Mouse (Mus musculus) forebrain, embryonic 13.5 days (tissue): ENCODE data around the gene Ccser2. TPM values are rescaled to one million over a fixed set of nuclear protein-coding genes. Genes with fewer than 3 reads are reported as not detected.

Experiments used
- ATAC-seq: fragments of 200-750 bp; cut with Nextera tagmentation; 2 replicates; pipeline ENCODE4 v1.8.0; 2017
- H3K27ac ChIP-seq: fragments of 300-500 bp; sonication (generic); 2 replicates; pipeline ENCODE4 v1.5.1; 2015; ENCODE audit warnings: inconsistent platforms, mild to moderate bottlenecking, moderate library complexity
- H3K27me3 ChIP-seq: fragments of 300-500 bp; sonication (generic); 2 replicates; pipeline ENCODE4 v1.6.1; 2015; ENCODE audit warnings: mild to moderate bottlenecking, inconsistent platforms
- H3K36me3 ChIP-seq: fragments of 300-500 bp; sonication (generic); 2 replicates; pipeline ENCODE4 v1.6.1; 2015; ENCODE audit warnings: mild to moderate bottlenecking, inconsistent platforms; ENCODE audit not compliant: poor library complexity, severe bottlenecking
- H3K4me1 ChIP-seq: fragments of 300-500 bp; sonication (generic); 2 replicates; pipeline ENCODE4 v1.6.1; 2015; ENCODE audit warnings: inconsistent platforms
- H3K4me2 ChIP-seq: fragments of 300-500 bp; sonication (generic); 2 replicates; pipeline ENCODE4 v1.6.1; 2015; ENCODE audit warnings: inconsistent platforms, mild to moderate bottlenecking, moderate library complexity
- H3K4me3 ChIP-seq: fragments of 300-500 bp; sonication (generic); 2 replicates; pipeline ENCODE4 v1.5.1; 2015; ENCODE audit warnings: mild to moderate bottlenecking, inconsistent platforms
- H3K9ac ChIP-seq: fragments of 300-500 bp; sonication (generic); 2 replicates; pipeline ENCODE4 v1.6.1; 2015; ENCODE audit warnings: mild to moderate bottlenecking, inconsistent platforms
- H3K9me3 ChIP-seq: fragments of 300-500 bp; sonication (generic); replicated peaks from 2 replicates; pipeline ENCODE4 v1.6.1; 2016; ENCODE audit warnings: inconsistent platforms
- WGBS: fragments of 180-500 bp; shearing (Covaris S2); methylation state at CpG from one replicate; pipeline ENCODE4 v1.1.7; 2015; 5-methylcytosine and 5-hydroxymethylcytosine counted together
- polyA plus RNA-seq: library from polyadenylated mRNA; unstranded; fragments of >200 nt; fragmentation: Nextera tagmentation; extraction: Ambion mirVana; gene quantifications from 2 replicates; pipeline ENCODE4 v1.2.1, GENCODE M21; 2015

Gene Ccser2
- polyA plus RNA-seq, 1 experiment from 2014 or later = 52.7 TPM

DNA sequence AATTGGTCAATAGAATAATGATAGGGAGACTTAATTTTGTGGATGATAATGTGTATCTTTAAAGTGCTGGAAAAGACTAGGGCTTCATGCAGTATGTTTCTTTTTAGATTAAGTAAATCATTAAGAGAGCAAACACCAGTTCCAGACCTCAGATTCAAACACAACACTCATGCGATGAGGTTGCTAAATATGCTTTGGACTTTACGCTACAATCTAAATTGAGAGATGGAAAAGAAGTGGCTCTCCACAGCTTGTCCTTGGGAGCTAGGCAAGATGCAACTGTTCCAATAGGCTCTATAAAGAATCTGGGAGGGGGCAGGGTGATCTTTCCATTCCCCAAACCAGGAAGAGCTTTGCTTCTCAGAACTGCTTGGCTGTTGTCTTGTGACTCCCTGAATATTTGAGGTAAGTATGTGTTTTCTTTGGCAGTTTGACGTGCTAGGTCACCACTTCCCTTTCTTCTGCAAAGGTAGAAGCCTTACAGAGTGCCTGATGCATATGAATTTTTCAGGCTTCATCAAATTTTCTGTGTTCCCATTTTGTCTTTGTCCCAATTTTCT, 1.4 kb upstream of the Ccser2 start:
- Histone ChIP-seq H3K27ac (no peak overlapping the region), H3K36me3 (no peaks in the 10 kb centered on the region), H3K4me2 (no peak overlapping the region), H3K9ac (no peak overlapping the region), H3K4me1 (peaks cover 15% of the 10 kb centered on the region), H3K4me3 (no peak overlapping the region), H3K27me3 (no peaks in the 10 kb centered on the region), H3K9me3 (no peaks in the 10 kb centered on the region)
- ATAC-seq = no peak
- WGBS = 92% methylated on average over 3 of the region's 3 CpGs

DNA sequence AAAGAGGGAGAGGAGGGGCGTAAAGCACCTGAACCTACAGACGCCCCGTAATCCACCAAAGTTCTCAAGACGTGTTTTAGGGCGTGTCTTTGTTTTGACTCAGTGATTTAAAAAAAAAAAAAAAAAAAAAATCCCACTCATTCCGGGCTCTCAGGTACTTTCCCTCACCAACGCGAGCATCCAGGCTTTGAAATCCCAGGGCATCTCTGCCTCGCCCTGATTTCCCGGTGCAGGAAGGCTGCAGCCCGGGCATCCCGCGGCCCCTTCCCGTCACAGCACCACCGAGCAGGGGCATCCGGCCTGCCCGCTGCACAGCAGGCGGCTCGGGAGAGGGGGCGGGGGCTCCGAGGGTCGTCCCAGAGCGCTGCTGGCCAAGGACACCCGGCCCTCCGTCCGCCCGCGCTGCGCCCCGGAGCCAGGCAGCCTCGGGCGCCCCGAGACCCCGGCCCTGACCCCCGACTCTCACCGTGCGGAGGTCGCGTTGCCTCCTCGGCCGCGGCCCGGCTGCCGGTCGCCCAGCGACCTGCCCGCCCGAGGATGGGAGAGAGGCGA, 425 bp downstream of the Ccser2 start:
- under 1% methylated on average over 37 of the region's 49 CpGs for WGBS
- peak overlapping the region; percentile 82 for H3K27ac ChIP-seq
- ATAC-seq = peak; percentile 87
- H3K4me3 ChIP-seq = peak overlapping the region; percentile 87
- peak overlapping the region; percentile 61 for H3K4me2 ChIP-seq
- H3K27me3 ChIP-seq = no peaks in the 10 kb centered on the region
- H3K36me3 ChIP-seq = no peaks in the 10 kb centered on the region
- H3K4me1 ChIP-seq = peaks cover 15% of the 10 kb centered on the region
- no peaks in the 10 kb centered on the region for H3K9me3 ChIP-seq
- H3K9ac ChIP-seq = peak overlapping the region; percentile 89

DNA sequence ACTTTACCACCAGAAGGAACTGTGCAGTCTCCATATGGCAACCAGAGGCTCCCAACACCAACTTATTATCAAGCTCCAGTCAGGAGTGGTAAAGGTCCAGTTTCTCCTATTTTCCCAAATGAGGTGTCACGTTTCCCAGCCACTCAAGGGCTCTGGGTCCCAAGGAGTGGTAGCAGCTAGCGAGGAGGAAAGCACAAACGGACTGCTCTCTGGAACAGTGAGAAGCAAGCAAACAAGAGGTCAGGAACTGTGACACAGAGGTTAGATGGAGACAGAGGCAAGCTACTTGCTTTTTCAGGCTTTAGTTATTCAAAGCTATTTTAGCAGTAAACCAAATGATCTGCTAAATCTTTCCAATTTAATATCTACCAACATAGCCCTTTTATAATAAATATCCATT, 3.2 kb downstream of the Ccser2 start:
- ATAC-seq = no peak
- H3K9me3 ChIP-seq = no peaks in the 10 kb centered on the region
- no peaks in the 10 kb centered on the region for H3K27me3 ChIP-seq
- H3K36me3 ChIP-seq = no peaks in the 10 kb centered on the region
- WGBS = 60% methylated on average over 3 of the region's 3 CpGs
- H3K27ac ChIP-seq = no peak overlapping the region
- H3K4me2 ChIP-seq = no peak overlapping the region
- H3K9ac ChIP-seq = no peak overlapping the region
- peaks cover 15% of the 10 kb centered on the region for H3K4me1 ChIP-seq
- no peak overlapping the region for H3K4me3 ChIP-seq

DNA sequence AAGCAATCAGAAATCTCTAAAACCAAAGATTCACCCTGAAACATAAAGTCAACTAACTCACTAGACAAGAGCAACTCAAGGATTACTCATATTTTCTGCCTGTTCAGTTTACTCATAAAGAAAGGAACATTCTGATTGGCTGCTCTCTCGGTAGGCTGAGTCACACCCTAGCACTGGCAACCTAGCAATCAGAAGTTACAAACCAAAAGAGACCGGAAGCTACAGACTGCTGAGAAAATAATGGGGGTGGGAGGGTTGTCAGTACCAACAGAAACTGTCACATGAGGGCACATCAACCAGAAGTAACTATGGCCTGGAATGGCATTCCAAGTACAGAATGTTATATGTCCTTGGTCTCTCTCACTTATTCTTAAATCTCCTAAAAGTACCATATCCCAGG, 6.1 kb downstream of the Ccser2 start:
- Histone ChIP-seq H3K36me3 (no peaks in the 10 kb centered on the region), H3K27ac (no peak overlapping the region), H3K9ac (no peak overlapping the region), H3K4me2 (no peak overlapping the region), H3K4me1 (peaks cover 12% of the 10 kb centered on the region), H3K4me3 (no peak overlapping the region), H3K27me3 (no peaks in the 10 kb centered on the region), H3K9me3 (no peaks in the 10 kb centered on the region)
- ATAC-seq = no peak
- 95% methylated on average over 2 of the region's 2 CpGs for WGBS

DNA sequence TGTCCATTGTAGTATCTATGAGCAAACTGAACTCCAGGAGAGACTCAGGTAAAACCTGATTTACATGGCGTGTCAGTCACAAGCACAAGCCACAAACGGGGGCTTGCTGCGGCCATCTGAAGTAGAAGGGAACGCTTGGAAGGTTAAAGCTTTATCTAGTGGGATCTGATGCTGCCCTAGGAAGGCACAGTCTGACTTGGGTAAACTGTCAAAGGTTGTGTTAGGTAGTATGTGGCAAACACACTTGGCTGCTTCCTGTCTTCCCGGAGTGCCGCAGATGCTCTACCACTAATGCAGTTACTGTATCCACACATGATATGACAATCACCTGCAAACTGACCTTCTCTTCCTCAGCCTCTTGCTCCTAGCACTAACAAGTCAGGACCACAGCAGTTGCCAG, 10.9 kb downstream of the Ccser2 start:
- no peak overlapping the region for H3K4me3 ChIP-seq
- H3K27me3 ChIP-seq = no peaks in the 10 kb centered on the region
- no peaks in the 10 kb centered on the region for H3K36me3 ChIP-seq
- ATAC-seq = no peak
- no peaks in the 10 kb centered on the region for H3K9me3 ChIP-seq
- H3K4me2 ChIP-seq = no peak overlapping the region
- no peaks in the 10 kb centered on the region for H3K4me1 ChIP-seq
- 94% methylated on average over 6 of the region's 6 CpGs for WGBS
- no peak overlapping the region for H3K9ac ChIP-seq
- no peak overlapping the region for H3K27ac ChIP-seq

DNA sequence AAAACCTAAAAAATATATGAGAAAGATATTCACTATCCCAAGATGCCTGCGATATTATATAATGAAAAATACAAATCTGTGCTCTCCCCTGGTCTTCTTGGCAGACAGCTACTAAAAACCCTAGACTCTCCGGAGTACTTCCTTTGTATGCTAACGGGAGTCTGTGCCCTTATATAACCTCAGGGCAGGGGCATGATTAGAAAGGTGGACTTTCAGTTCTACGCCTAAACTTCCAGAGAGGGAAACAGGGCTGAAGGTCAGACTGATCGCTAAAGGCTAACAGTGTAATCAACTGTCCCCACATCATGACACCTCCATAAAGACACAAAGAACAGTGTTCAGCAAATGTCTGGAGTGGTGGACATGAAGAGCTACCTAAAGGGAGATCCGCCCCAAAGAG, 11.3 kb downstream of the Ccser2 start:
- H3K9me3 ChIP-seq = no peaks in the 10 kb centered on the region
- H3K4me3 ChIP-seq = no peak overlapping the region
- H3K4me2 ChIP-seq = no peak overlapping the region
- ATAC-seq = no peak
- no peak overlapping the region for H3K9ac ChIP-seq
- WGBS = 84% methylated on average over 6 of the region's 6 CpGs
- H3K27ac ChIP-seq = no peak overlapping the region
- H3K4me1 ChIP-seq = no peaks in the 10 kb centered on the region
- no peaks in the 10 kb centered on the region for H3K36me3 ChIP-seq
- no peaks in the 10 kb centered on the region for H3K27me3 ChIP-seq

DNA sequence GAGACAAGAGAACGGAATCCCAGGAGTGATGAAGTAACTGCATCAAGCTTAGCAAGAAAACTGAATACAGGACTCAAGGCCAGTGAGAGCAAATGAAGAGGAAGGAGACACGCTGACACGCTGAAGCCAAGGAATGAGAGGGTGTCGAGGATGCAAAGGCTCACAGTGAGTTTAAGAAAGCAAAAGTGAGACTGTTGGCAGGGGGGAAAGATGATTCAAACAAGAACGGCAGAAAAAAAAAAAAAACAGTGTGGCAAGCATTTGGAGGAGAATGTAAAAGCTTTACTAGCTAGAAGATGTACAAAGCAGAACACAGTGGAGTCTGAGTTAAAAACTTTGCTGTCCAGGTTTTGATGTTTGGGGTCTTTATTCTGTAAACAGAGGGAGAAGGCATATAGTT, 11.9 kb downstream of the Ccser2 start:
- Histone ChIP-seq H3K4me2 (no peak overlapping the region), H3K27me3 (no peaks in the 10 kb centered on the region), H3K36me3 (no peaks in the 10 kb centered on the region), H3K4me1 (no peaks in the 10 kb centered on the region), H3K4me3 (no peak overlapping the region), H3K9ac (no peak overlapping the region), H3K9me3 (no peaks in the 10 kb centered on the region), H3K27ac (no peak overlapping the region)
- WGBS = 71% methylated on average over 5 of the region's 5 CpGs
- ATAC-seq = no peak

DNA sequence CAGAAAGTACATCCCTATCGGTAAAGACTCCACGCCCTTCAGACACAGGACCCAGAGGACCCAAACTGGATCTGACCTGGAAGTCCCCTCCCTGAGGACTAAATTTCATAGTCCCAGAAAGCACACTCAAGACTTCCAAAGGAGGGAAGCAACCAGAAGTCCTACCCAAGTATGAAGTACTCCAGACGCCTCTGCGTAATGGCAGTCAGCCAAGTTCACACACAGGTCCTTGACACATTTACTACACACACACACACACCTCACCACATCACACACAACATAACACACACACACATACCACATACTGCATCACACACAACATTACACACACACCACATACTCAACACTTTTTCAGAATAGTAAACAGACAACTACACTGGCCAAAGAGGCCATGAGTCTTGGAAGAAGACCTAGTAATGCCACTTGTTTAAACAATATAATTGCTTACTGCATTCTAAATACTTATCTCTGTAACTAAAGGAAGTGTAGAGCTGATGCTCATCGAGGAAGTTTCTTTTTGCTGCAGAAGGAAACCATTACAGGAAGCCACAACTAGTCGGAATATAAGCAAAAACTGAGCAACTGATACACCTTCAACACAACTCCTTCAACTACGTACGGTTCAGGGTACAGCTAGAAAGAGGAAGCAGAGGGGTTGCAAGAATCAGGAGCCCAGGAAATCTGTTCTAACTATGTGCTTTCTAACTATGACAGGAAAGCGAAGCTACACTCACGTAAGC, 15.7 kb downstream of the Ccser2 start:
- ATAC-seq = peak; percentile 28
- H3K27me3 ChIP-seq = no peaks in the 10 kb centered on the region
- WGBS = 94% methylated on average over 10 of the region's 10 CpGs

DNA sequence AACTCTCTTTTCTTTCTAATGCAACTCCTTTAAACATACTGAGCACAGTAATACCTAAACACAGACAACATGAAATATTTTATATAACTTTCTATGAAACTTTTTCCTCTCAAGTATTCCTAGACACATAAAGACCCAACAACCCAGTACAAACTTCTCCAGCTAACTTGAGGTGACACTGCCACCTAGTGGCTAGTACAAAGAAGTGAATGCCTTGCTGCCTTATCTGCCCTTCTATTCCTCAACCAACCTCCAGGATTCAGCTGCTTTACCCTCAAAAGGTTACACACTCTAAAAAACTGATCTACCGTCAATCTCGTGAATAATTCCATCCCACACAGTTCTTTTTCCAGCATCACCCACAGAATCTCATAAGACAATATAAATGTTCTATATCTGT, 16.4 kb downstream of the Ccser2 start:
- Histone ChIP-seq H3K4me2 (no peak overlapping the region), H3K27me3 (no peaks in the 10 kb centered on the region), H3K9me3 (no peaks in the 10 kb centered on the region), H3K4me1 (no peaks in the 10 kb centered on the region), H3K4me3 (no peak overlapping the region), H3K9ac (no peak overlapping the region), H3K36me3 (no peaks in the 10 kb centered on the region), H3K27ac (no peak overlapping the region)
- WGBS = 29% methylated on average over 2 of the region's 2 CpGs
- ATAC-seq = peak; percentile 69

More for the DNA sequence above, 15.7 kb downstream of the Ccser2 start:
- H3K36me3 ChIP-seq = no peaks in the 10 kb centered on the region
- no peak overlapping the region for H3K27ac ChIP-seq
- H3K9me3 ChIP-seq = no peaks in the 10 kb centered on the region
- H3K9ac ChIP-seq = no peak overlapping the region
- H3K4me2 ChIP-seq = no peak overlapping the region
- H3K4me3 ChIP-seq = no peak overlapping the region
- H3K4me1 ChIP-seq = no peaks in the 10 kb centered on the region

DNA sequence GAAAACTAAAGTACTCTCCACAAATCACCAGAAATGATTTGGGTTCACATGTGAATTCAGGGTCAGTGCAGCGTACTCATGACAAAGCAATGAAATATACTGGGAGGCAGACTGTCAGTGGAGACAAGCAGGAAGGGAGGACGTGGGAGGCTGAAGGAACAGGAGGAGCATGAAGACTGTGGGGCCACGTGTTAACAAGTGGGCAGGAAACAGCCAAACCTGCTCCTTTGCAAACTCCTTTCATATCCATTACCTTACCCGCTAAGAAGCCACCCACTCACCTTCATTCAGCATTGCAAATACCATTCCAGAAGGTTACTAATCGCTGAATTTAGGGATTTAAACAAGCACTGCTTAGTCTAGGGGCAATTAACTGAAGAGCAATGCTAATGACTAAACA, 25.9 kb downstream of the Ccser2 start:
- H3K4me1 ChIP-seq = no peaks in the 10 kb centered on the region
- no peaks in the 10 kb centered on the region for H3K27me3 ChIP-seq
- H3K9me3 ChIP-seq = no peaks in the 10 kb centered on the region
- H3K27ac ChIP-seq = no peak overlapping the region
- 58% methylated on average over 5 of the region's 5 CpGs for WGBS
- H3K9ac ChIP-seq = no peak overlapping the region
- H3K36me3 ChIP-seq = peaks cover 17% of the 10 kb centered on the region
- no peak overlapping the region for H3K4me2 ChIP-seq
- ATAC-seq = no peak
- no peak overlapping the region for H3K4me3 ChIP-seq

DNA sequence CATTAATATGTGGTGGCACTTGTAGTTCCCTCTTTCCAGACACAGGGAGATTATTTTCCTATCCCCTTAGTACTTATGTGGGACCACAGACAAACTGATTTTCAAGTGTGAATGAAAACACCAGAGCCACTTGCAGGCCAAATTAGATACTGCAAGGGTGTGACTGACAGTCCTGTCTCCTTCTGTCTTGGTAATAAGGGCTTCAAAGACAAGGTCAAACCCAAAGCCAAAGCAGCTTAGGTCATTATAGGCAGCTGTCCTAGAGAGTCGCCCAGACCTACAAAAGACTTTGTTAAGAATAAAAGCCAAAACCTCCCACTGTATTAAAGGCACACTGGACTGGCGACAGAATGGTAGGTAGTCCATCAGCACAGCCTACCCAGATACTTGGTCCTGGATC, 30.6 kb downstream of the Ccser2 start:
- no peak for ATAC-seq
- Histone ChIP-seq H3K9ac (no peak overlapping the region), H3K27ac (no peak overlapping the region), H3K27me3 (no peaks in the 10 kb centered on the region), H3K36me3 (peaks cover 20% of the 10 kb centered on the region), H3K4me1 (no peaks in the 10 kb centered on the region), H3K4me3 (no peak overlapping the region), H3K4me2 (no peak overlapping the region), H3K9me3 (no peaks in the 10 kb centered on the region)
- 58% methylated on average over 2 of the region's 2 CpGs for WGBS

DNA sequence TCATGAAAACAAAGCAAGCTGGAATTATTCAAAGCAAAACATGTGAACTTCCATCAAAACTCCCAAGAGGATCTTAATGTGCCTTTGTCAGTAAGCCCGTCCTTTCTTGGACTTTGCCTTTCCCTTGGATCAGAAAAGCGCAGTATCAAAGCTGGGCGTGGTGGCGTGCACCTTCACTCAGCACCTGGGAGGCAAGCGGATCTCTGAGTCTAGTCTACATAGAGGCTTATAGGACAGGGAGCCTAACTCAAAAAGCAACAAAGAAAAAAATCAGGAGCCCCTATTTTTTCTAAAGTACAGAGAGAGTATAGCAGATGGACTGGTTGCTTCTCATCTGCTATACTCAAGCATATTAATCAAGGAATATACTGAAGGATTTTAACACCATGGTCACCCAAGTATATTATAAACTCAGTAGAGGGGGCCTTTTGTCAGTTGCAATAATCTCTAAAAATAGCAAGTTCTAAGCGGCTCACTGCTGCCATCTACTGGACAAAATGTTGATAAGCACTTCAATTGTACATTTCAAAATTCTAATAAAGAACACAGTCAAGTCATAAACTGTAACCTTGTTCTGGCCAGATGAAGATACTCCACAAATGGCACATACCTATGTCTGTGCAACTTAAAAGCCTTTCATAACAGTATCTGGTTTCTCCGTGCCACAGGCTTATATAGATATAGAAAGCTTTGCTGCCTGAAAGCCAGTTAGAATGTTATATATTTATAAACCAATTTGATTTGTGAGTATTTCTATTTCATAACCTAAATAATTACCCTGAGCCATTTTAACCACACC, 31.3 kb downstream of the Ccser2 start:
- WGBS = 74% methylated on average over 7 of the region's 7 CpGs
- no peak overlapping the region for H3K27ac ChIP-seq
- H3K36me3 ChIP-seq = peaks cover 20% of the 10 kb centered on the region
- H3K4me1 ChIP-seq = no peaks in the 10 kb centered on the region
- no peak overlapping the region for H3K9ac ChIP-seq
- no peaks in the 10 kb centered on the region for H3K9me3 ChIP-seq
- no peaks in the 10 kb centered on the region for H3K27me3 ChIP-seq
- H3K4me3 ChIP-seq = no peak overlapping the region
- H3K4me2 ChIP-seq = no peak overlapping the region
- ATAC-seq = peak; percentile 70
